36 mouse cellular contexts compared by ENCODE assay signal in genomic region chr19:23657261-23657932, GRCm38 (mm10). TPM values are rescaled to one million over a fixed set of nuclear protein-coding genes. Genes with fewer than 3 reads are reported as not detected.
DNase-seq lines count a peak whose midpoint lies in the region; ATAC-seq and TF ChIP-seq lines count a peak whose summit lies in the region.
"Had no signal": no experiment of that assay in that cellular context is flagged by ENCODE, and none has a peak within 500 bp of the region (broad histone marks: within the 10 kb centered on the region; RNA-seq: fewer than 3 reads in every experiment).

No protein-coding gene starts in this region.

- ATAC-seq in heart, embryonic 14.5 days (ENCODE audit: insufficient number of reproducible peaks, insufficient read depth, low FRiP score, low read depth), result no peak
- ATAC-seq in intestine, embryonic 16.5 days, result peak; percentile 52; the same call in 1 of the 2 replicates
- no peak for ATAC-seq in forebrain, embryonic 16.5 days
- ATAC-seq: CD4-positive, CD25-positive, alpha-beta regulatory T cell, adult 4 months; liver, embryonic 12.5 days; liver, postnatal 0 days had no signal

- no peak for TF ChIP-seq EP300 in ES-Bruce4 (IDR thresholded peaks at IDR 0.05; ENCODE audit: insufficient read depth, low read depth, low read length)

- 24% methylated on average over 12 of the region's 12 CpGs for WGBS in heart, embryonic 14.5 days
- 27% methylated on average over 12 of the region's 12 CpGs for WGBS in heart, embryonic 10.5 days
- WGBS in intestine, embryonic 16.5 days, result 39% methylated on average over 12 of the region's 12 CpGs
- WGBS in forebrain, embryonic 16.5 days, result 73% methylated on average over 12 of the region's 12 CpGs

- peak overlapping the region; percentile 6 for H3K4me2 ChIP-seq in heart, embryonic 14.5 days (ENCODE audit: low read length)
- peak overlapping the region; percentile 14; the same call in 1 of the 2 replicates for H3K4me2 ChIP-seq in intestine, embryonic 16.5 days (ENCODE audit: low read depth, low read length)
- no peak overlapping the region for H3K4me2 ChIP-seq in forebrain, embryonic 16.5 days (ENCODE audit: low read length)
- H3K4me2 ChIP-seq: hindbrain, embryonic 13.5 days; liver, embryonic 12.5 days; midbrain, embryonic 12.5 days; neural tube, embryonic 13.5 days had no signal

- H3K4me1 ChIP-seq in heart, embryonic 14.5 days (ENCODE audit: control insufficient read depth in 2 of 2, insufficient read depth in 2 of 2, low read length in 2 of 2), result peaks cover 2 to 3% of the 10 kb centered on the region in 2 experiments; a peak in 1 of 4 replicates
- H3K4me1 ChIP-seq in heart, embryonic 10.5 days, result 0 out of 2 replicates have a peak, but pooled peaks cover 8% of the 10 kb centered on the region
- H3K4me1 ChIP-seq in ES-Bruce4 (ENCODE audit: control insufficient read depth, insufficient read depth, low read length) (peaks cover 10% of the 10 kb centered on the region), ES-E14 (ENCODE audit: control insufficient read depth in 2 of 2, insufficient read depth in 2 of 2, low read length in 2 of 2, poor library complexity in 1 of 2) (peaks cover 0 to 4% of the 10 kb centered on the region in 2 experiments; a peak in 3 of 4 replicates)
- no peaks in the 10 kb centered on the region for H3K4me1 ChIP-seq in intestine, embryonic 16.5 days (ENCODE audit: control insufficient read depth, insufficient read depth, low read length)
- no peaks in the 10 kb centered on the region; the same call in 1 of the 2 replicates for H3K4me1 ChIP-seq in forebrain, embryonic 16.5 days (replicated peaks; ENCODE audit: control insufficient read depth, insufficient read depth, low read length)
- H3K4me1 ChIP-seq: liver, embryonic 12.5 days; megakaryocyte, embryonic 14.5 days; midbrain, embryonic 12.5 days had no signal

- TF ChIP-seq CTCF in ES-Bruce4 (IDR thresholded peaks at IDR 0.05; ENCODE audit: low read depth, low read length), result no peak

- no peak for TF ChIP-seq POLR2A in ES-Bruce4 (IDR thresholded peaks at IDR 0.05; ENCODE audit: insufficient read depth, low read length)

- H3K27me3 ChIP-seq in heart, embryonic 14.5 days (ENCODE audit: control insufficient read depth, insufficient read depth, low read length), result no peaks in the 10 kb centered on the region
- H3K27me3 ChIP-seq in heart, embryonic 10.5 days (ENCODE audit: insufficient read depth, poor library complexity, severe bottlenecking), result no peaks in the 10 kb centered on the region
- no peaks in the 10 kb centered on the region for H3K27me3 ChIP-seq in ES-Bruce4 (ENCODE audit: control insufficient read depth, insufficient read depth, low read length, poor library complexity, severe bottlenecking)
- no peaks in the 10 kb centered on the region for H3K27me3 ChIP-seq in intestine, embryonic 16.5 days (replicated peaks; ENCODE audit: control insufficient read depth, insufficient read depth, low read length)
- no peaks in the 10 kb centered on the region for H3K27me3 ChIP-seq in forebrain, embryonic 16.5 days (replicated peaks; ENCODE audit: control insufficient read depth, insufficient read depth, low read length)
- H3K27me3 ChIP-seq: hindbrain, embryonic 13.5 days; liver, embryonic 12.5 days; midbrain, embryonic 12.5 days; neural tube, embryonic 13.5 days had no signal

- in situ Hi-C loops in ES-E14 (cut with MboI; ENCODE audit: low sequenced_read_pairs in 2 of 2, unreplicated experiment in 2 of 2), result no loop called here

- no peaks in the 10 kb centered on the region for H3K9me3 ChIP-seq in heart, embryonic 14.5 days (ENCODE audit: control insufficient read depth, low read length)
- H3K9me3 ChIP-seq in heart, embryonic 10.5 days, result no peaks in the 10 kb centered on the region
- H3K9me3 ChIP-seq in ES-Bruce4 (replicated peaks; ENCODE audit: control insufficient read depth, insufficient read depth, low read length, poor library complexity, severe bottlenecking) (no peaks in the 10 kb centered on the region), ES-E14 (ENCODE audit: control insufficient read depth, insufficient read depth, low read depth, low read length) (no peaks in the 10 kb centered on the region)
- no peaks in the 10 kb centered on the region for H3K9me3 ChIP-seq in intestine, embryonic 16.5 days (ENCODE audit: control insufficient read depth, low read length)
- no peaks in the 10 kb centered on the region for H3K9me3 ChIP-seq in forebrain, embryonic 16.5 days (ENCODE audit: control insufficient read depth, low read length)
- H3K9me3 ChIP-seq: G1E; hindbrain, embryonic 13.5 days; liver, embryonic 12.5 days; midbrain, embryonic 12.5 days; neural tube, embryonic 13.5 days had no signal

- DNase-seq in heart, embryonic 10.5 days (ENCODE audit: low spot score), result no peak
- peak; percentile 37 for DNase-seq in ES-E14 (ENCODE audit: low read depth, low spot score)
- no peak for DNase-seq in adrenal gland, adult 8-10 months
- DNase-seq: adrenal gland, postnatal 36 days; cerebellum, adult 18-20 months; cerebellum, postnatal 10 days; gastrocnemius, postnatal 14 days; heart, postnatal 4 days; kidney, adult 18-20 months; layer of hippocampus, postnatal 36 days; left cerebral cortex, postnatal 4 days; liver, postnatal 0 days; lung, postnatal 4 days; right cerebral cortex, postnatal 4 days; thymus, adult 2 months; thymus, postnatal 4 days had no signal

- H3K4me3 ChIP-seq in heart, embryonic 14.5 days (ENCODE audit: control insufficient read depth in 1 of 2, insufficient read depth in 1 of 2, low read depth in 1 of 2, low read length in 2 of 2), result no peak overlapping the region
- no peak overlapping the region for H3K4me3 ChIP-seq in heart, embryonic 10.5 days
- H3K4me3 ChIP-seq in ES-Bruce4 (ENCODE audit: low read depth, low read length) (no peak overlapping the region), ES-E14 (ENCODE audit: insufficient read depth in 1 of 2, low read depth in 1 of 2, low read length in 2 of 2, poor library complexity in 1 of 2, severe bottlenecking in 1 of 2) (no peak overlapping the region)
- no peak overlapping the region for H3K4me3 ChIP-seq in intestine, embryonic 16.5 days (ENCODE audit: low read length)
- no peak overlapping the region for H3K4me3 ChIP-seq in forebrain, embryonic 16.5 days (replicated peaks; ENCODE audit: low read length)
- H3K4me3 ChIP-seq: erythroblast, embryonic 14.5 days; hindbrain, embryonic 13.5 days; liver, embryonic 12.5 days; megakaryocyte, embryonic 14.5 days; midbrain, embryonic 12.5 days; neural tube, embryonic 13.5 days had no signal

- no peak overlapping the region for H3K9ac ChIP-seq in heart, embryonic 14.5 days (ENCODE audit: low read length)
- no peak overlapping the region for H3K9ac ChIP-seq in ES-Bruce4 (ENCODE audit: low read depth, poor library complexity, severe bottlenecking)
- no peak overlapping the region for H3K9ac ChIP-seq in ES-E14 (ENCODE audit: insufficient read depth, low read depth, low read length, poor library complexity, severe bottlenecking)
- no peak overlapping the region for H3K9ac ChIP-seq in intestine, embryonic 16.5 days (ENCODE audit: low read depth, low read length)
- H3K9ac ChIP-seq in forebrain, embryonic 16.5 days (replicated peaks; ENCODE audit: low read depth, low read length), result no peak overlapping the region
- H3K9ac ChIP-seq: hindbrain, embryonic 13.5 days; liver, embryonic 12.5 days; liver, postnatal 0 days; midbrain, embryonic 12.5 days; neural tube, embryonic 13.5 days had no signal

- H3K27ac ChIP-seq in heart, embryonic 14.5 days (replicated peaks in 1 of 2; ENCODE audit: control insufficient read depth in 1 of 2, insufficient read depth in 1 of 2, low read depth in 2 of 2, low read length in 2 of 2), result no peak overlapping the region
- H3K27ac ChIP-seq in heart, embryonic 10.5 days, result no peak overlapping the region
- peak overlapping the region; percentile 59 for H3K27ac ChIP-seq in ES-Bruce4 (ENCODE audit: insufficient read depth, low read length)
- H3K27ac ChIP-seq in ES-E14 (ENCODE audit: insufficient read depth, low read depth, low read length, poor library complexity, severe bottlenecking), result no peak overlapping the region; the same call in 1 of the 2 replicates
- no peak overlapping the region for H3K27ac ChIP-seq in intestine, embryonic 16.5 days (ENCODE audit: low read length)
- H3K27ac ChIP-seq in forebrain, embryonic 16.5 days (ENCODE audit: low read length), result no peak overlapping the region
- H3K27ac ChIP-seq: hindbrain, embryonic 13.5 days; liver, embryonic 12.5 days; midbrain, embryonic 12.5 days; neural tube, embryonic 13.5 days; stomach, postnatal 0 days had no signal

- no peaks in the 10 kb centered on the region for H3K36me3 ChIP-seq in heart, embryonic 14.5 days (ENCODE audit: control insufficient read depth, insufficient read depth, low read length)
- no peaks in the 10 kb centered on the region for H3K36me3 ChIP-seq in heart, embryonic 10.5 days
- H3K36me3 ChIP-seq in ES-Bruce4 (ENCODE audit: control insufficient read depth, insufficient read depth, low read length, poor library complexity, severe bottlenecking) (no peaks in the 10 kb centered on the region), ES-E14 (ENCODE audit: control insufficient read depth, insufficient read depth, low read length, poor library complexity, severe bottlenecking) (no peaks in the 10 kb centered on the region)
- H3K36me3 ChIP-seq in intestine, embryonic 16.5 days (ENCODE audit: control insufficient read depth, insufficient read depth, low read length), result no peaks in the 10 kb centered on the region
- no peaks in the 10 kb centered on the region for H3K36me3 ChIP-seq in forebrain, embryonic 16.5 days (ENCODE audit: control insufficient read depth, insufficient read depth)
- H3K36me3 ChIP-seq: G1E; hindbrain, embryonic 13.5 days; liver, embryonic 12.5 days; midbrain, embryonic 12.5 days; neural tube, embryonic 13.5 days had no signal

RNA-seq across cellular contexts. Expression of gene 1700028P14Rik, which starts 4.8 kb away (rescaled TPM):
- polyA plus RNA-seq in heart, embryonic 14.5 days (2014; fragmentation: Nextera tagmentation; extraction: Ambion mirVana), result not detected in 2 replicates
- not detected in 2 replicates for polyA plus RNA-seq in heart, embryonic 10.5 days (2016; fragmentation: Nextera tagmentation; extraction: Ambion mirVana)
- not detected in 2 replicates for polyA plus RNA-seq in ES-Bruce4 (2011; ENCODE audit: insufficient read depth, insufficient read length, low read depth, missing spikeins)
- total RNA-seq in ES-E14 (2012; rRNA removed), result not detected in 2 replicates
- polyA plus RNA-seq in intestine, embryonic 16.5 days (2015; fragmentation: Nextera tagmentation; extraction: Ambion mirVana), result not detected in 2 replicates
- 0.42 and 1.4 TPM in 2 replicates for polyA plus RNA-seq in forebrain, embryonic 16.5 days (2015; fragmentation: Nextera tagmentation; extraction: Ambion mirVana)
- under 1 TPM in 1 of 4 experiments, not detected in 3; 0.35 TPM for total RNA-seq in adrenal gland, adult 8-10 months (2022)
- total RNA-seq: adrenal gland, adult 18-20 months; common myeloid progenitor, adult 5-6 weeks; G1E; gastrocnemius, postnatal 14 days; granulocyte monocyte progenitor cell, adult 5-6 weeks; heart, postnatal 4 days had no signal
- polyA plus RNA-seq: CD4-positive, CD25-positive, alpha-beta regulatory T cell, adult 4 months; erythroblast, embryonic 14.5 days; G1E; heart, postnatal 0 days; large intestine, adult 2 months; limb, embryonic 14.5 days; liver, embryonic 12.5 days; liver, postnatal 0 days; midbrain, embryonic 12.5 days; spleen, adult 2 months; stomach, postnatal 0 days had no signal

RNA-seq across cellular contexts. Expression of gene Ptar1, which starts 29.8 kb away (rescaled TPM):
- 6.7 and 7.7 TPM in 2 replicates for polyA plus RNA-seq in heart, embryonic 14.5 days (2014; fragmentation: Nextera tagmentation; extraction: Ambion mirVana)
- 5.8 and 6.0 TPM in 2 replicates for polyA plus RNA-seq in heart, embryonic 10.5 days (2016; fragmentation: Nextera tagmentation; extraction: Ambion mirVana)
- polyA plus RNA-seq in ES-Bruce4 (2011; ENCODE audit: insufficient read depth, insufficient read length, low read depth, missing spikeins), result 43.9 and 53.5 TPM in 2 replicates
- 18.2 and 19.1 TPM in 2 replicates for total RNA-seq in ES-E14 (2012; rRNA removed)
- 3.3 and 4.1 TPM in 2 replicates for polyA plus RNA-seq in intestine, embryonic 16.5 days (2015; fragmentation: Nextera tagmentation; extraction: Ambion mirVana)
- 3.0 and 3.1 TPM in 2 replicates for polyA plus RNA-seq in forebrain, embryonic 16.5 days (2015; fragmentation: Nextera tagmentation; extraction: Ambion mirVana)
- 10 to 100 TPM; 26.2 to 37.3 (median 28.5) TPM for total RNA-seq in adrenal gland, adult 8-10 months (2022)
